Mouse (Mus musculus) B cell, adult 2 months (primary cell): ENCODE measurements around the gene Fastkd3.

Experiments
- DNase-seq, 2 experiments: peaks; one replicate each; pipeline ENCODE4 v3.0.0; 2022

Fastkd3 gene

DNA sequence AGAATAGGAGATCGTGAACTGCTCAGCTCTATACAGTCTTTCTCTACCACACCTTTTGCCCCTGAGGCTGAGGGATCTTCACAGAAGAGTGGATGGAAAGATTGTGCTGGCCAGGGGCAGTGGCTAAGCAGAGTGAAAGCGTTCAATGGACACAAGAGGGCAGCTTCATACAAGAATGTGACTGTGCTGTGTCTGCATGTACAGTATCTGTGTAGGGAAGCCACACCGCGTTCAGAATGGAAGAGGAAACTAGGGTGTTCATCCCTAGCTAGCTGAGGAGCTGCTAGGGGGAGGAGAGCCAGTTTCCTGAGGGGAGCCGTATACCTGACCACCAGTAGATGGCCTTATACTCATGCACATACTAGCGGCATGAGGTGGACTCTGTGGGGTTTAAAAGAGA is 40.8 kb downstream of the Fastkd3 start:
- DNase-seq = no peak

- no peak for DNase-seq
Observed at GRCm38 (mm10) chr13:68627041-68627440, 45.0 kb downstream of the Fastkd3 start.
